Mouse (Mus musculus): Measurements from ENCODE around the gene Adamts2.

DNA sequence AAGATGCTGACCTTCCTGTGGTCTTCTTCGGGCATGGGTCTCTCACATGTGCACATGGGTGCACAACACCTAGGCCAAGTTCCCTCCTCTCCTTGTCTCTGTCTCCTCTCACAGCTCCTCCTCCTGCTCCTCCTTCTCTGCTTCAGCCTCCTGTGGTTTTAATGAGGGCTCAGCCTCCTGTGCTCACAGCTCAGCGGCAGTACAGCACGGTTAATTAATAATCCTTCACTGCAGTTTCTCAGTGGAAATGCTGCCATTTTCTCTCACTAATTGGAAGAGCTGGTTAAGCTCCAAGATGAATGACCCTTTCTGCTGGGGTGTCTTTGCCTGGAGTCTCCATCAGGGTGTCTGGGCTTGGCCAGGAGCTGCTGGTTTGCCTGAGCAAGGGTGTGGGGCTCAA is 27.0 kb downstream of the Adamts2 start:
- TF ChIP-seq POLR2A (IDR thresholded peaks at IDR 0.05; ENCODE audit: borderline replicate concordance, extremely low read depth, insufficient read depth, insufficient read length, poor library complexity, severe bottlenecking) (no peak), CTCF (IDR thresholded peaks at IDR 0.05; ENCODE audit: borderline replicate concordance, extremely low read depth, insufficient read depth, insufficient read length) (no peak)

Data from brain, embryonic 14.5 days (tissue).